Mouse (Mus musculus): ENCODE data around the gene Smarcb1.

Gene Smarcb1

GRCm38 (mm10) chr10:75856155-75856907 lies 65.1 kb downstream of the Smarcb1 start:
- no peak for ATAC-seq (ENCODE audit: low TSS enrichment)

GRCm38 (mm10) chr10:75855416-75855981 lies 65.9 kb downstream of the Smarcb1 start:
- ATAC-seq (ENCODE audit: low TSS enrichment) = no peak

DNA sequence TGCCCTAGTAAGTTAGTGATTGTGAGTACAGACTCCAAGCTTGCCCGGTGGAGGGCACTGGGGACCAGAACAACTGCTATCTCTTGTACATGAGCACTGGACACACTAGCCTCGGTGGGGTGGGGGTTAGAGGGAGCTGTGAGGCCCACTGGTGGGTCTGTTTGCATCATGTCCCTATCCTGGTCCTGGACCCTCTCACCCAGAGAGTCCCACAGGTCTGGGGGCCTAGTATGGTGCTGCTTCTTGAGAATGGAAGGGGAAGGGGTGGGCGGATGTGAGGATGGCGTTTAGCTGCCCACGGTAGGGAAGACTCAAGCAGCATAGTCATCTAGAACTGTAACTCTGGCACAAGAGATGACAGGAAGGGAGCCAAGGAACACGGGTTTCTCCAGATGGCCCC lies 66.6 kb downstream of the Smarcb1 start:
- ATAC-seq (ENCODE audit: low TSS enrichment) = no peak; the same call in 1 of the 2 replicates

DNA sequence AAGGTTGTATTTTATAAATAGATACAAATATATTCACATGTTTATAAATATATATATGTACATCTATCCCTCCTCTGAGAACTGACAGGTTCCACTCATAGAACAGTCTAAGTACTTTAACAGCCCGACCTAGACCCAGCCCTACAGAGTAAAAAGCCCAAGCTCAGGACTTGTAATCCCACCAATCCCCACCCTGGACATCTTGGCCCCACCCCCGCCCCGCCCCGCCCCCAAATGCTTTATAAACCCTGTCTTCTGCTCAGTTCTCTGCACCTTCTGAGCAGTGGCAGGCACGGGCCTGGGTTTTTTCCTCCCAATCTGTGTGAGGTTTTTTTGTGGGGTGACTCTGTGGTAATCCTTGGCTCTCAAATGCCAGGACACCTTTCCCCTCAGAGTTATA lies 67.3 kb downstream of the Smarcb1 start:
- ATAC-seq (ENCODE audit: low TSS enrichment) = no peak

DNA sequence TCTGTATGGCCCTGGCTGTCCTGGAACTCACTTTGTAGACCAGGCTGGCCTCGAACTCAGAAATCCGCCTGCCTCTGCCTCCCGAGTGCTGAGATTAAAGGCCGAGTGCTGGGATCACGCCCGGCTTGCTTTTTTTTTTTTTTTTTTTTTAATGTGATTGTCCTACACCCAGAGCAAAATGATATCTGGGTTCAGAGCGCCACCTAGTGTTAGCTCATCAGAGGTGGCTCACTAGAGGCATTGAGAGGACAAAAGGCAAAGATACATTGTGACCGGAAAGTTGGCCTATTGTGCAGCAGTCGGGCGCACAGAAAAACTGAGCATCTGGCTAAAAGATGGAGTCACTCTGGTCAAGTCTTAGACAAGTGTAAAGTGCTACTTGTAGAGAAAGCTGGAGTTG lies 68.0 kb downstream of the Smarcb1 start:
- peak; percentile 58 for ATAC-seq (ENCODE audit: low TSS enrichment)

- no peak for ATAC-seq (ENCODE audit: low TSS enrichment)
These were observed 68.8 kb downstream of the Smarcb1 start for GRCm38 (mm10) chr10:75852539-75853125.

GRCm38 (mm10) chr10:75851681-75852080 lies 69.7 kb downstream of the Smarcb1 start:
- ATAC-seq (ENCODE audit: low TSS enrichment) = no peak

GRCm38 (mm10) chr10:75851076-75851475 lies 70.3 kb downstream of the Smarcb1 start:
- ATAC-seq (ENCODE audit: low TSS enrichment) = no peak

- ATAC-seq (ENCODE audit: low TSS enrichment) = no peak
These were observed 73.0 kb downstream of the Smarcb1 start for GRCm38 (mm10) chr10:75848382-75848781.
